35 mouse cellular contexts compared by ENCODE assay signal in the genomic region with DNA sequence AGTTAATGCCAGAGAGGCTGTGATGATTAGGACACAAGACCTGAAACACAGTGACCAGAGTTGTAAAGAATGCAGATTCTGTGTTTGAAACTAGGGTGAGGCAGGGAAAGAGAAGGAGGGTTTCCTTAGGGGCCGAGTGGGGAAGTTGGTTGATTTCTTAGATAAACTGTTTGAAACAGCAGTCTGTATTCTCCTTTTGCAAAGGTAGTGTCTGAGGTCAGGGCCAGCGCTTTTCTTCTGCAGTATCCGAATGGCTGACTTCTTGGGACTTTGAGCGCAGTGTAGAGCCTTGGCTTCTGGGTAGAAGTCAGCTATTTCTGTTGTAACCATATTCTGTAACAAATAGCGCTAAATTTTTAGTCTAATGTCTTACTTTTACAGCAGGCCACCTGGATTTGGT.
"Had no signal": no experiment of that assay in that cellular context is flagged by ENCODE, and none has a peak within 500 bp of the region (broad histone marks: within the 10 kb centered on the region; RNA-seq: fewer than 3 reads in every experiment).

No protein-coding gene starts in this region.

- H3K27ac ChIP-seq: heart, embryonic 13.5 days; heart, embryonic 15.5 days; hindbrain, embryonic 10.5 days; hindbrain, embryonic 12.5 days; hindbrain, embryonic 13.5 days; hindbrain, embryonic 14.5 days; hindbrain, embryonic 15.5 days; hindbrain, postnatal 0 days; intestine, embryonic 15.5 days; kidney, embryonic 15.5 days; kidney, postnatal 0 days; layer of hippocampus, adult 2 months; left cerebral cortex, adult 2 months had no signal

- H3K27me3 ChIP-seq: heart, embryonic 12.5 days; heart, embryonic 13.5 days; heart, embryonic 15.5 days; hindbrain, embryonic 12.5 days; hindbrain, embryonic 13.5 days; hindbrain, embryonic 15.5 days; intestine, embryonic 15.5 days; kidney, embryonic 15.5 days had no signal

- ATAC-seq: hindbrain, embryonic 16.5 days; hindbrain, postnatal 0 days; inflammation-experienced regulatory T-cells, adult 6 months; intestine, embryonic 15.5 days; intestine, embryonic 16.5 days; intestine, postnatal 0 days had no signal

- H3K9ac ChIP-seq: heart, embryonic 12.5 days; heart, embryonic 13.5 days; heart, embryonic 15.5 days; hindbrain, embryonic 12.5 days; hindbrain, embryonic 13.5 days; hindbrain, embryonic 14.5 days; hindbrain, embryonic 15.5 days; intestine, embryonic 15.5 days; kidney, embryonic 15.5 days had no signal

- H3K9me3 ChIP-seq: heart, embryonic 12.5 days; heart, embryonic 13.5 days; heart, embryonic 15.5 days; hindbrain, embryonic 12.5 days; hindbrain, embryonic 13.5 days; hindbrain, embryonic 15.5 days; intestine, embryonic 15.5 days; kidney, embryonic 15.5 days had no signal

- H3K4me2 ChIP-seq: heart, embryonic 11.5 days; heart, embryonic 12.5 days; heart, embryonic 13.5 days; heart, embryonic 15.5 days; hindbrain, embryonic 12.5 days; hindbrain, embryonic 13.5 days; hindbrain, embryonic 14.5 days; hindbrain, embryonic 15.5 days; intestine, embryonic 15.5 days; kidney, embryonic 15.5 days had no signal

- H3K4me1 ChIP-seq: hindbrain, embryonic 12.5 days; hindbrain, embryonic 13.5 days; hindbrain, embryonic 15.5 days; intestine, embryonic 15.5 days had no signal

- DNase-seq: heart, postnatal 10 days; heart, postnatal 14 days; heart, postnatal 36 days; heart, postnatal 4 days; kidney, adult 11 months; kidney, adult 18-20 months; kidney, adult 2 months; kidney, adult 8-10 months; kidney, adult 9 months; kidney, postnatal 10 days; kidney, postnatal 14 days; kidney, postnatal 25 days; kidney, postnatal 36 days; kidney, postnatal 4 days; layer of hippocampus, adult 9-11 months; layer of hippocampus, postnatal 36 days had no signal

- H3K4me3 ChIP-seq: heart, embryonic 12.5 days; heart, embryonic 13.5 days; heart, embryonic 15.5 days; hindbrain, embryonic 10.5 days; hindbrain, embryonic 12.5 days; hindbrain, embryonic 13.5 days; hindbrain, embryonic 15.5 days; intestine, embryonic 15.5 days; kidney, embryonic 15.5 days; layer of hippocampus, adult 2 months; left cerebral cortex, adult 2 months had no signal

- H3K36me3 ChIP-seq: heart, embryonic 12.5 days; heart, embryonic 13.5 days; heart, embryonic 15.5 days; hindbrain, embryonic 10.5 days; hindbrain, embryonic 12.5 days; hindbrain, embryonic 13.5 days; hindbrain, embryonic 15.5 days; intestine, embryonic 15.5 days; kidney, embryonic 15.5 days had no signal
